Mouse (Mus musculus) MN1 (cell line): ENCODE measurements around the gene Slc25a51.
"Not testable (repeated sequence)": the region's sequence is repeated elsewhere in the genome, so short reads cannot be mapped to it uniquely, and the experiment has no call there.

Source experiments
- DNase-seq: peaks from one replicate; pipeline ENCODE4 v3.0.0-alpha.2; 2016; ENCODE audit warnings: low spot score

Slc25a51 gene

GRCm38 (mm10) chr4:45399421-45400210, 8.9 kb downstream of the Slc25a51 start:
- no peak for DNase-seq

- not testable (repeated sequence) for DNase-seq
Measured at GRCm38 (mm10) chr4:45398315-45398714, 10.3 kb downstream of the Slc25a51 start.

- DNase-seq = not testable (repeated sequence)
Measured at GRCm38 (mm10) chr4:45396211-45396610, 12.4 kb downstream of the Slc25a51 start.

GRCm38 (mm10) chr4:45393658-45394057, 14.9 kb downstream of the Slc25a51 start:
- no peak for DNase-seq

- DNase-seq = no peak
Measured at GRCm38 (mm10) chr4:45392994-45393393, 15.6 kb downstream of the Slc25a51 start.

GRCm38 (mm10) chr4:45392572-45392971, 16.0 kb downstream of the Slc25a51 start:
- DNase-seq = no peak

- DNase-seq = no peak
Measured at GRCm38 (mm10) chr4:45392099-45392498, 16.5 kb downstream of the Slc25a51 start.

- not testable (repeated sequence) for DNase-seq
Measured at GRCm38 (mm10) chr4:45387296-45387695, 21.3 kb downstream of the Slc25a51 start.

- not testable (repeated sequence) for DNase-seq
Measured at GRCm38 (mm10) chr4:45382133-45382532, 26.4 kb downstream of the Slc25a51 start.

- DNase-seq = not testable (repeated sequence)
Measured at GRCm38 (mm10) chr4:45380903-45381580, 27.5 kb downstream of the Slc25a51 start.

GRCm38 (mm10) chr4:45376573-45376972, 32.0 kb downstream of the Slc25a51 start:
- DNase-seq = no peak

- no peak for DNase-seq
Measured at GRCm38 (mm10) chr4:45374879-45375278, 33.7 kb downstream of the Slc25a51 start.

- no peak for DNase-seq
Measured at GRCm38 (mm10) chr4:45371261-45371660, 37.3 kb downstream of the Slc25a51 start.

- no peak for DNase-seq
Measured at GRCm38 (mm10) chr4:45356653-45357052, 51.9 kb downstream of the Slc25a51 start.
